Mouse (Mus musculus): Measurements from ENCODE around the gene H2-DMa.
A peak's percentile ranks its signal among the peaks of the same experiment; 100 is the strongest.

The H2-DMa gene

GRCm38 (mm10) chr17:34152923-34153322, 33.6 kb downstream of the H2-DMa start, which contains the start of gene H2-DMb1:
H2-DMb1 (plus strand) TSS chr17:34153072.
- peak; percentile 94 for DNase-seq (ENCODE audit: low read depth, low spot score)

GRCm38 (mm10) chr17:34155534-34155933, 36.2 kb downstream of the H2-DMa start:
- DNase-seq (ENCODE audit: low read depth, low spot score) = no peak

GRCm38 (mm10) chr17:34164202-34164895, 45.0 kb downstream of the H2-DMa start:
- peak; percentile 23 for DNase-seq (ENCODE audit: low read depth, low spot score)

GRCm38 (mm10) chr17:34165033-34165730, 45.8 kb downstream of the H2-DMa start:
- no peak for DNase-seq (ENCODE audit: low read depth, low spot score)

GRCm38 (mm10) chr17:34169279-34169678, 49.9 kb downstream of the H2-DMa start:
- peak; percentile 60 for DNase-seq (ENCODE audit: low read depth, low spot score)

- no peak for DNase-seq (ENCODE audit: low read depth, low spot score)
Observed at GRCm38 (mm10) chr17:34170487-34170876, 51.1 kb downstream of the H2-DMa start.

GRCm38 (mm10) chr17:34170877-34171498, 51.6 kb downstream of the H2-DMa start:
- DNase-seq (ENCODE audit: low read depth, low spot score) = peak; percentile 85

GRCm38 (mm10) chr17:34172528-34172927, 53.2 kb downstream of the H2-DMa start:
- DNase-seq (ENCODE audit: low read depth, low spot score) = no peak

- DNase-seq (ENCODE audit: low read depth, low spot score) = no peak
Observed at GRCm38 (mm10) chr17:34174075-34174474, 54.7 kb downstream of the H2-DMa start.

- no peak for DNase-seq (ENCODE audit: low read depth, low spot score)
Observed at GRCm38 (mm10) chr17:34177179-34177578, 57.8 kb downstream of the H2-DMa start.

GRCm38 (mm10) chr17:34179019-34179418, 59.7 kb downstream of the H2-DMa start:
- no peak for DNase-seq (ENCODE audit: low read depth, low spot score)

GRCm38 (mm10) chr17:34179913-34180859, 60.8 kb downstream of the H2-DMa start:
- DNase-seq (ENCODE audit: low read depth, low spot score) = no peak

- no peak for DNase-seq (ENCODE audit: low read depth, low spot score)
Observed at GRCm38 (mm10) chr17:34183564-34184219, 64.4 kb downstream of the H2-DMa start.

- no peak for DNase-seq (ENCODE audit: low read depth, low spot score)
Observed at GRCm38 (mm10) chr17:34185526-34185925, 66.2 kb downstream of the H2-DMa start.

- DNase-seq (ENCODE audit: low read depth, low spot score) = no peak
Observed at GRCm38 (mm10) chr17:34186885-34187260, 67.5 kb downstream of the H2-DMa start.

GRCm38 (mm10) chr17:34187261-34187916, 68.0 kb downstream of the H2-DMa start, which contains the start of the genes Tap1 and Psmb9:
Tap1 (plus strand) TSS chr17:34187553.
Psmb9 (minus strand) TSS chr17:34187764.
- DNase-seq (ENCODE audit: low read depth, low spot score) = peak; percentile 97

GRCm38 (mm10) chr17:34188010-34188409, 68.7 kb downstream of the H2-DMa start:
- no peak for DNase-seq (ENCODE audit: low read depth, low spot score)
